Mouse (Mus musculus) kidney, adult 2 months (tissue): ENCODE measurements around the gene Slc24a4.

Experiments
- CTCF ChIP-seq: fragments of 200-500 bp; conservative IDR thresholded peaks from 2 replicates; pipeline ENCODE4 v1.5.1; 2011; ENCODE audit warnings: low read depth, mild to moderate bottlenecking, control low read depth, low read length, moderate library complexity, mixed read lengths; ENCODE audit not compliant: insufficient read depth, insufficient read length
- POLR2A ChIP-seq: fragments of 200-500 bp; IDR thresholded peaks from one replicate; pipeline ENCODE4 v1.6.1; 2011; ENCODE audit warnings: low read depth, low read length, control low read depth

DNA sequence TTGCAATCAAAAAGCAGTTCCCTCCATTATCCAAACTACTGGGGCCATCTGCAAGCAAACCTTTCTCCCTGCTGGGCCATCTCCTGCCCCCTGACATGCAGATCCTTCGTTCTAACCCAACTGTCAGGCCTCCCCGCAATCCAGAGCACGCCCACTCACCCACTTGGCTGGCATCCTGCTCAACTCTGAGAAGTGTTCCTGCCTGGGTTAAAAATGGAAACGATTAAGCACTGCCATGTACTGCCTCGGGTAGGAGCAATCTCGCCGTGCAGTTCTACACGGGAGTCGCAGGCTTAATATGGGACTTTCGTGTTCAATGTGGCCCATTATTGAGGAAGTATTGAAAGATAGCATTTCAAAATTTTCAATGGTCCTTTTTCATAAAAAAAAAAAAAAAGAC lies 11.2 kb downstream of the Slc24a4 start:
- TF ChIP-seq CTCF (no peak), POLR2A (no peak)
